8 mouse cellular contexts compared by ENCODE assay signal in genomic region chrX:71556965-71557491, GRCm38 (mm10). TPM values are rescaled to one million over a fixed set of nuclear protein-coding genes. Genes with fewer than 3 reads are reported as not detected.
A peak's percentile ranks its signal among the peaks of the same experiment; 100 is the strongest.
DNase-seq lines count a peak whose midpoint lies in the region; ATAC-seq and TF ChIP-seq lines count a peak whose summit lies in the region.

No protein-coding gene starts in this region.

- no peaks in the 10 kb centered on the region for H3K36me3 ChIP-seq in ES-Bruce4 (ENCODE audit: control insufficient read depth, insufficient read depth, low read length, poor library complexity, severe bottlenecking)
- no peaks in the 10 kb centered on the region for H3K36me3 ChIP-seq in embryonic facial prominence, embryonic 11.5 days (replicated peaks; ENCODE audit: control insufficient read depth, insufficient read depth, low read depth, low read length)
- H3K36me3 ChIP-seq in hindbrain, embryonic 15.5 days = peaks cover 4% of the 10 kb centered on the region; the same call in 1 of the 2 replicates
- H3K36me3 ChIP-seq in midbrain, embryonic 12.5 days = peaks cover 15% of the 10 kb centered on the region

- H3K4me2 ChIP-seq in embryonic facial prominence, embryonic 11.5 days (ENCODE audit: low read depth, low read length) = peak overlapping the region; percentile 14; the same call in 1 of the 2 replicates
- H3K4me2 ChIP-seq in hindbrain, embryonic 15.5 days = peak overlapping the region; percentile 53
- H3K4me2 ChIP-seq in midbrain, embryonic 12.5 days (replicated peaks) = peak overlapping the region; percentile 58

- H3K4me1 ChIP-seq in ES-Bruce4 (ENCODE audit: control insufficient read depth, insufficient read depth, low read length) = peaks cover 2% of the 10 kb centered on the region
- no peaks in the 10 kb centered on the region for H3K4me1 ChIP-seq in embryonic facial prominence, embryonic 11.5 days (ENCODE audit: control insufficient read depth, insufficient read depth, low read length)
- H3K4me1 ChIP-seq in hindbrain, embryonic 15.5 days (replicated peaks) = no peaks in the 10 kb centered on the region
- H3K4me1 ChIP-seq in midbrain, embryonic 12.5 days = no peaks in the 10 kb centered on the region

- WGBS in embryonic facial prominence, embryonic 11.5 days = 12% methylated on average over 6 of the region's 37 CpGs
- WGBS in hindbrain, embryonic 15.5 days = 21% methylated on average over 28 of the region's 37 CpGs
- 17% methylated on average over 31 of the region's 37 CpGs for WGBS in midbrain, embryonic 12.5 days

- H3K27ac ChIP-seq in layer of hippocampus, adult 2 months = no peak overlapping the region
- H3K27ac ChIP-seq in ES-Bruce4 (ENCODE audit: insufficient read depth, low read length) = no peak overlapping the region
- peak overlapping the region; percentile 97 for H3K27ac ChIP-seq in embryonic facial prominence, embryonic 11.5 days (replicated peaks; ENCODE audit: low read depth, low read length)
- peak overlapping the region; percentile 93 for H3K27ac ChIP-seq in hindbrain, embryonic 15.5 days (replicated peaks)
- H3K27ac ChIP-seq in midbrain, embryonic 12.5 days (replicated peaks) = peak overlapping the region; percentile 98

- H3K9ac ChIP-seq in ES-Bruce4 (ENCODE audit: low read depth, poor library complexity, severe bottlenecking) = peak overlapping the region; percentile 82
- H3K9ac ChIP-seq in embryonic facial prominence, embryonic 11.5 days (replicated peaks; ENCODE audit: low read length) = peak overlapping the region; percentile 95
- H3K9ac ChIP-seq in hindbrain, embryonic 15.5 days = peak overlapping the region; percentile 83
- peak overlapping the region; percentile 94 for H3K9ac ChIP-seq in midbrain, embryonic 12.5 days (replicated peaks)

- ATAC-seq in embryonic facial prominence, embryonic 11.5 days (replicated peaks; ENCODE audit: insufficient number of reproducible peaks, low FRiP score, low TSS enrichment, low read depth) = no peak
- ATAC-seq in hindbrain, embryonic 15.5 days (ENCODE audit: low FRiP score, low read depth) = peak; percentile 7; the same call in 1 of the 2 replicates
- no peak for ATAC-seq in midbrain, embryonic 12.5 days (ENCODE audit: low FRiP score, low read depth)

- peaks cover 2% of the 10 kb centered on the region; the same call in 1 of the 2 replicates for H3K27me3 ChIP-seq in ES-Bruce4 (ENCODE audit: control insufficient read depth, insufficient read depth, low read length, poor library complexity, severe bottlenecking)
- H3K27me3 ChIP-seq in embryonic facial prominence, embryonic 11.5 days (ENCODE audit: control insufficient read depth, insufficient read depth, low read length) = no peaks in the 10 kb centered on the region
- no peaks in the 10 kb centered on the region for H3K27me3 ChIP-seq in hindbrain, embryonic 15.5 days
- no peaks in the 10 kb centered on the region for H3K27me3 ChIP-seq in midbrain, embryonic 12.5 days

- no peak for TF ChIP-seq CTCF in layer of hippocampus, adult 2 months (conservative IDR thresholded peaks at IDR 0.05)
- no peak for TF ChIP-seq CTCF in ES-Bruce4 (IDR thresholded peaks at IDR 0.05; ENCODE audit: low read depth, low read length)

- TF ChIP-seq POLR2A in ES-Bruce4 (IDR thresholded peaks at IDR 0.05; ENCODE audit: insufficient read depth, low read length) = no peak

- TF ChIP-seq EP300 in ES-Bruce4 (IDR thresholded peaks at IDR 0.05; ENCODE audit: insufficient read depth, low read depth, low read length) = no peak

- DNase-seq in layer of hippocampus, adult 2 months (ENCODE audit: low spot score in 2 of 2) = no peak
- DNase-seq in layer of hippocampus, adult 8-10 months (ENCODE audit: low spot score in 2 of 2) = no peak
- peak; percentile 26 for DNase-seq in embryonic facial prominence, embryonic 11.5 days (ENCODE audit: low spot score)
- DNase-seq in right cerebral cortex, postnatal 36 days (ENCODE audit: low spot score in 2 of 2) = no peak
- no peak for DNase-seq in ovary, postnatal 14 days (ENCODE audit: low spot score)

- no peaks in the 10 kb centered on the region for H3K9me3 ChIP-seq in ES-Bruce4 (replicated peaks; ENCODE audit: control insufficient read depth, insufficient read depth, low read length, poor library complexity, severe bottlenecking)
- no peaks in the 10 kb centered on the region for H3K9me3 ChIP-seq in embryonic facial prominence, embryonic 11.5 days (replicated peaks; ENCODE audit: control insufficient read depth, low read length)
- H3K9me3 ChIP-seq in hindbrain, embryonic 15.5 days = no peaks in the 10 kb centered on the region
- no peaks in the 10 kb centered on the region for H3K9me3 ChIP-seq in midbrain, embryonic 12.5 days

- peak overlapping the region; percentile 58 for H3K4me3 ChIP-seq in layer of hippocampus, adult 2 months
- peak overlapping the region; percentile 61 for H3K4me3 ChIP-seq in ES-Bruce4 (ENCODE audit: low read depth, low read length)
- H3K4me3 ChIP-seq in embryonic facial prominence, embryonic 11.5 days (ENCODE audit: low read depth, low read length) = peak overlapping the region; percentile 71
- H3K4me3 ChIP-seq in hindbrain, embryonic 15.5 days = peak overlapping the region; percentile 71
- H3K4me3 ChIP-seq in midbrain, embryonic 12.5 days = peak overlapping the region; percentile 83

RNA-seq across cellular contexts. Expression of gene Hmgb3, which starts 1.3 kb away (rescaled TPM):
- 10 to 100 TPM; 12.2 to 19.3 TPM for total RNA-seq in layer of hippocampus, adult 2 months (2021)
- 10 to 100 TPM; 11.6 to 19.2 (median 13.2) TPM for total RNA-seq in layer of hippocampus, adult 8-10 months (2022)
- polyA plus RNA-seq in ES-Bruce4 (2011; ENCODE audit: insufficient read depth, insufficient read length, low read depth, missing spikeins) = 62.3 and 72.2 TPM in 2 replicates
- polyA plus RNA-seq in embryonic facial prominence, embryonic 11.5 days (2014; fragmentation: Nextera tagmentation; extraction: Ambion mirVana) = 570 and 611 TPM in 2 replicates
- 459 and 467 TPM in 2 replicates for polyA plus RNA-seq in hindbrain, embryonic 15.5 days (2015; fragmentation: Nextera tagmentation; extraction: Ambion mirVana)
- 702 and 720 TPM in 2 replicates for polyA plus RNA-seq in midbrain, embryonic 12.5 days (2016; fragmentation: Nextera tagmentation; extraction: Ambion mirVana)

Comparison
In these comparisons a context has a peak if more than half of its experiments do, and no peak if none do; other contexts are left out.
1. H3K27ac ChIP-seq: peak in embryonic facial prominence, embryonic 11.5 days (single experiment), hindbrain, embryonic 15.5 days (single experiment) and midbrain, embryonic 12.5 days (single experiment); none in layer of hippocampus, adult 2 months (single experiment) and ES-Bruce4 (single experiment).
2. Peak in every context shown above with its lines, with median percentiles within 50 percentile points of each other: H3K4me3 ChIP-seq, H3K9ac ChIP-seq and H3K4me2 ChIP-seq.